Mouse (Mus musculus) bone marrow, adult 2 months (tissue): ENCODE results near the gene Rec114. TPM values are rescaled to one million over a fixed set of nuclear protein-coding genes. Genes with fewer than 3 reads are reported as not detected.

ENCODE experiments used
- H3K27ac ChIP-seq: fragments of 200-500 bp; 2 replicates; pipeline ENCODE4 v1.5.1; 2012; ENCODE audit warnings: low read depth, mild to moderate bottlenecking, control low read depth, inconsistent platforms, low read length; ENCODE audit not compliant: control insufficient read depth, poor library complexity, insufficient read depth
- H3K4me1 ChIP-seq: fragments of 200-500 bp; 2 replicates; pipeline ENCODE4 v1.6.1; 2011; ENCODE audit warnings: low read length; ENCODE audit not compliant: control insufficient read depth, insufficient read depth
- H3K4me3 ChIP-seq: fragments of 200-500 bp; replicated peaks from 2 replicates; pipeline ENCODE3; 2011; ENCODE audit warnings: mild to moderate bottlenecking, low read depth, low read length, control low read depth; ENCODE audit not compliant: control insufficient read depth
- CTCF ChIP-seq: fragments of 200-500 bp; IDR thresholded peaks from 2 replicates; pipeline ENCODE4 v1.5.1; 2011; ENCODE audit warnings: low read length, control low read depth; ENCODE audit not compliant: control insufficient read depth, insufficient read depth
- POLR2A ChIP-seq: fragments of 200-500 bp; IDR thresholded peaks from 2 replicates; pipeline ENCODE4 v1.6.1; 2011; ENCODE audit warnings: low read depth, mild to moderate bottlenecking, control low read depth, low read length, borderline replicate concordance; ENCODE audit not compliant: control insufficient read depth
- WGBS: fragments of 180-500 bp; shearing (Covaris S2); methylation state at CpG from one replicate; pipeline ENCODE4 v1.1.7; 2018; 5-methylcytosine and 5-hydroxymethylcytosine counted together
- polyA plus RNA-seq: library from polyadenylated mRNA; stranded (reverse); fragments of >200 nt; gene quantifications from 2 replicates; pipeline ENCODE4 v1.2.4, GENCODE M21; 2011; ENCODE audit warnings: low replicate concordance; ENCODE audit not compliant: missing spikeins, insufficient read depth, insufficient read length

The Rec114 gene
- polyA plus RNA-seq, 1 experiment = 68.2 TPM

GRCm38 (mm10) chr9:58685290-58685689 lies 58.5 kb downstream of the Rec114 start:
- no peaks in the 10 kb centered on the region; the same call in none of the 2 replicates for H3K4me1 ChIP-seq
- no peak overlapping the region for H3K4me3 ChIP-seq
- TF ChIP-seq POLR2A (no peak), CTCF (no peak)
- WGBS = 39% methylated on average over 10 of the region's 10 CpGs
- no peak overlapping the region for H3K27ac ChIP-seq

- Histone ChIP-seq H3K4me1 (no peaks in the 10 kb centered on the region; the same call in none of the 2 replicates), H3K4me3 (no peak overlapping the region), H3K27ac (no peak overlapping the region)
- WGBS = 84% methylated on average over 6 of the region's 6 CpGs
- TF ChIP-seq POLR2A (no peak), CTCF (no peak)
Measured at GRCm38 (mm10) chr9:58683372-58683771, 60.4 kb downstream of the Rec114 start.

GRCm38 (mm10) chr9:58682106-58682505 lies 61.7 kb downstream of the Rec114 start:
- H3K4me1 ChIP-seq = no peaks in the 10 kb centered on the region; the same call in none of the 2 replicates
- WGBS = 86% methylated on average over 6 of the region's 6 CpGs
- no peak for TF ChIP-seq CTCF
- no peak for TF ChIP-seq POLR2A
- no peak overlapping the region for H3K27ac ChIP-seq
- H3K4me3 ChIP-seq = no peak overlapping the region

GRCm38 (mm10) chr9:58681411-58681810 lies 62.4 kb downstream of the Rec114 start:
- no peak overlapping the region for H3K4me3 ChIP-seq
- 73% methylated on average over 2 of the region's 2 CpGs for WGBS
- no peaks in the 10 kb centered on the region; the same call in none of the 2 replicates for H3K4me1 ChIP-seq
- H3K27ac ChIP-seq = no peak overlapping the region
- TF ChIP-seq CTCF (no peak), POLR2A (no peak)

- Histone ChIP-seq H3K27ac (no peak overlapping the region), H3K4me3 (no peak overlapping the region), H3K4me1 (no peaks in the 10 kb centered on the region)
- no peak for TF ChIP-seq POLR2A
- TF ChIP-seq CTCF = no peak
- WGBS = 79% methylated on average over 6 of the region's 6 CpGs
Measured at GRCm38 (mm10) chr9:58675371-58675770, 68.4 kb downstream of the Rec114 start.

GRCm38 (mm10) chr9:58674736-58675135 lies 69.0 kb downstream of the Rec114 start:
- WGBS = 76% methylated on average over 11 of the region's 11 CpGs
- H3K4me1 ChIP-seq = no peaks in the 10 kb centered on the region
- H3K27ac ChIP-seq = no peak overlapping the region
- no peak overlapping the region for H3K4me3 ChIP-seq
- TF ChIP-seq CTCF (no peak), POLR2A (no peak)

- WGBS = 74% methylated on average over 4 of the region's 4 CpGs
- no peak overlapping the region for H3K27ac ChIP-seq
- H3K4me3 ChIP-seq = no peak overlapping the region
- H3K4me1 ChIP-seq = no peaks in the 10 kb centered on the region
- TF ChIP-seq CTCF = no peak
- TF ChIP-seq POLR2A = no peak
Measured at GRCm38 (mm10) chr9:58672474-58672873, 71.3 kb downstream of the Rec114 start.

GRCm38 (mm10) chr9:58669819-58670218 lies 73.9 kb downstream of the Rec114 start:
- TF ChIP-seq CTCF (no peak), POLR2A (no peak)
- no peak overlapping the region for H3K27ac ChIP-seq
- WGBS = 79% methylated on average over 6 of the region's 6 CpGs
- no peak overlapping the region for H3K4me3 ChIP-seq
- H3K4me1 ChIP-seq = no peaks in the 10 kb centered on the region

- 81% methylated on average over 3 of the region's 3 CpGs for WGBS
- Histone ChIP-seq H3K4me1 (no peaks in the 10 kb centered on the region), H3K4me3 (no peak overlapping the region), H3K27ac (no peak overlapping the region)
- TF ChIP-seq POLR2A = no peak
- no peak for TF ChIP-seq CTCF
Measured at GRCm38 (mm10) chr9:58669071-58669470, 74.7 kb downstream of the Rec114 start.
